Mouse (Mus musculus): ENCODE results near the gene Mvk. TPM values are rescaled to one million over a fixed set of nuclear protein-coding genes. Genes with fewer than 3 reads are reported as not detected.

Mvk gene
- total RNA-seq, 2 experiments from 2014 or later, result not detected

DNA sequence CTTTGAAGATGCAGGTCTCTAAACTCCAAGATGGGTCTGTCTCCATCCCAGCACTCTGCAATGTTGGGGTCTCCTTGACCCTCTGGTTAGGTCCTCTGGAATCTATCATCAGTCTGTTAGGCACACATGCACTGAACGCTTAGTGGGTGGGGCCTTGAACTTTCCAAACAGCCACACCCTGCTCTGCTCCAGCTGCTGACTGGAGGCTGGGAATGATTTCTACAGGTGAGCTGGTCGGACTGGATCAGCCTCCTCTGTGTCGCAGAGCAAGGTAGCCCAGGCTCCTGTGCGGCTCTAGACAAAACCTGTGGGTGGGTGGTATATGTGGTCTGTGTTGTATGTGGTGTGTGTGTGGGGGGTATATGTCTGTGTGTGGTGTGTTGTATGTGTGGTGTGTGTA is 4.9 kb downstream of the Mvk start:
- no peak for ATAC-seq (replicated peaks; ENCODE audit: low FRiP score, poor library complexity, severe bottlenecking)

DNA sequence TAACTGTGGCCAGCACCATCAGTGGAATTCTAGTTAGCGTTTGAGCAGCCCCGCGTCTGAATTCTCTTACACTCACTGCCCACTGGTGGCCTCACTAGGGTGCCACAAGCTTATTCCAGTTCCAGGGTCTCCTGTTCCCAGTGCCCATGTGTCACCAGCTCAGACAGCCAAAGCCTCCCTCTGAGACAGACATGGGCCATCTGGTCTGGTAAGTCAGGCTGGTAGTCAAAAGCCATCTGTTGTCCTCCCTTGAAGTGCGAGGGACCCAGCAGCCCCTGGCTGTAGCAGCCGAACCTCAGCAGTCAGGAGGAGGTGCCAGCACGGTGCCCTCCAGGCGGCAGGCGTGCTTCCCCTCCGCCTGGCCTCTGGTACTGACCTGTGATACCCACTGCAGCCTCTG is 12.2 kb downstream of the Mvk start:
- no peak for ATAC-seq (replicated peaks; ENCODE audit: low FRiP score, poor library complexity, severe bottlenecking)

GRCm38 (mm10) chr5:114456995-114457605 is 13.0 kb downstream of the Mvk start:
- no peak for ATAC-seq (replicated peaks; ENCODE audit: low FRiP score, poor library complexity, severe bottlenecking)

- peak; percentile 62 for ATAC-seq (replicated peaks; ENCODE audit: low FRiP score, poor library complexity, severe bottlenecking)
Observed at GRCm38 (mm10) chr5:114461238-114461637, 17.2 kb downstream of the Mvk start.

GRCm38 (mm10) chr5:114462067-114463040 is 18.3 kb downstream of the Mvk start:
- ATAC-seq (replicated peaks; ENCODE audit: low FRiP score, poor library complexity, severe bottlenecking), result no peak

DNA sequence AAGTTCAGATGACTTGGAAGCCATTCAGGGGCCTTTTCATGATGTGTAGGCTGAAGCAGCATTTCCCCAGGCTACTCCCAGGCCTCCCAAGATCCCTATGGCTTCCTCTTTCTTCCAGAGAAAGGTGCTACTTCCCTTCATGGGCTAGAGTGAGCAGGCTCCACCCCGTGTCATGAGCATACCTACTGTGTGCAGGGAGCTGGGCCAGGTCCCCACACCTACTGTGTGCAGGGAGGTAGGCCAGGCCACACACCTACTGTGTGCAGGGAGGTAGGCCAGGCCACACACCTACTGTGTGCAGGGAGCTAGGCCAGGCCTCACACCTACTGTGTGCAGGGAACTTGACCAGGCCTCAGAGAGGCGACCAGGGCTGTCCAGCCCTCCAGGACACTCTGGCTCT is 20.5 kb downstream of the Mvk start:
- no peak for ATAC-seq (replicated peaks; ENCODE audit: low FRiP score, poor library complexity, severe bottlenecking)

DNA sequence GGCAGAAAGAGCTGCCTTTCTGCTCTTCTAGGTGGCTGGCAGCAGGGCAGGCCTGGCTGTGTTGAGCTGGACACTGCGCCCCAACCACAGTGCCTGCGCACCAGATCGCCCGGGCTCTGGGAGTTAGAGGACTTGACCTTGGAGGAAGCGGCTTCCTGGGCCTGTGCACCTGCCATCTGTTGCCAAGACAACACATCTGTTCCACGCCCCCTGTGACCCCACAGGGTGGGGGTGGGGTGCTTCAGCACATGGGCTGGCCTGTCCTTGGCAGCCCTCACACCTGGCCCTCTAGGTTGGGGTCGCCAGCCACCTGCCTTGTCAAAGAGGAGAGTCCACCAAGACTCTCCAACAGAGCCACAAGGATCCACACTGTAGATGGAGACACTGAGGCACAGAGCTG is 21.6 kb downstream of the Mvk start:
- no peak for ATAC-seq (replicated peaks; ENCODE audit: low FRiP score, poor library complexity, severe bottlenecking)

- ATAC-seq (replicated peaks; ENCODE audit: low FRiP score, poor library complexity, severe bottlenecking), result no peak
Observed at GRCm38 (mm10) chr5:114467019-114467418, 22.9 kb downstream of the Mvk start.

- ATAC-seq (replicated peaks; ENCODE audit: low FRiP score, poor library complexity, severe bottlenecking), result no peak
Observed at GRCm38 (mm10) chr5:114467430-114467829, 23.4 kb downstream of the Mvk start.

GRCm38 (mm10) chr5:114468007-114468406 is 23.9 kb downstream of the Mvk start:
- no peak for ATAC-seq (replicated peaks; ENCODE audit: low FRiP score, poor library complexity, severe bottlenecking)

DNA sequence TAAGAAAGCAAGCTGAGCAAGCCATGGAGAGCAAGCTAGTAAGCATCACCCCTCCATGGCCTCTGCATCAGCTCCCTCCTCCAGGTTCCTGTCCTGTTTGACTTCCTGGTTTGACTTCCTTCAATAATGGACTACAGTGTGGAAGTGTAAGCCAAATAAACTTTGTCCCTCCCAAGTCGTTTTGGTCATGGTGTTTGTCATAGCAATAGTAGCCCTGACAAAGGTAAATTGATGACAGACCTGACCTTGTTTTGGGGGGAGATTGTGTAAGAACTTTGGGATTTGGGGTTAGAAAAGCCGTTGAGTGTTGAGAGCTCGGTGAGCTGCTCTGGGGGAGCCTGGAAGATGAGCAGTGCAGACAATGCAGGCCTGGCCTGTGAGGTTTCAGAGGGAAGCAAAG is 26.3 kb downstream of the Mvk start:
- ATAC-seq (replicated peaks; ENCODE audit: low FRiP score, poor library complexity, severe bottlenecking), result no peak

DNA sequence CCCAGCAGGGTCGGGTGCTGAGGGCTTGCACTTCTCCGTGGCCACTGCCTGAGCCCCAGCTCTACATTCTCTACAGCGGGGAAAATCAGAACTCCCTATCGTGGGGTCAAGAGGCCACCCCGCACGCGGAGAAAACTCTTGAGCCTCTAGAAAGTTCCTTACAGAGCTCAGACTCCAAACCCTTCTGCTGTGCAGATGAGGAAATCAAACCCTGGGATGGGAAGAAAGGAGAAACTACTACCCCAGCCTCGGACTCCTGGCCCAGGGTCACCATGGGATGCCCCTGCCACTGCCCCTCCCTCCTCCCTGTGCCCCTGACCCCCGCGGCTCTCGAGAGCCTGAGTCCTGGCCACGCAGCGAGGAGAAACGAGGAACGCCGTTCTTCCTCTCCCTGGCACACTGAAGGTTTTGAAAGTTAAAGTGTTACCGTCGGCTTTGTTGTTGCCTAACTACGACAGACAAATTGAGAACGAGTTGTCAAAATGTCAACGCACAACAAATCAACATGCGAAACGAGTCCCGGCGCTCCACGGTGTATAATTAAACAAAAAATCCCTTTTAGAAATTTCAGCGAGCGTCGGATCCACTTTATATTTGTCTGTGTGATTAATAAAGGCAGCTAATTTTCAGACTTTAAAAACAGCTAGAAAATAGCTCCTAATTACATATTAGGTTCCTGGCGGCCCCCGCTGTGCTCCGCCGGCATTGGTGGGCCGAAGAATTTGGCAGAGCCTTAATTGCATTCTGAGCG is 30.8 kb downstream of the Mvk start:
- no peak for ATAC-seq (replicated peaks; ENCODE audit: low FRiP score, poor library complexity, severe bottlenecking)

DNA sequence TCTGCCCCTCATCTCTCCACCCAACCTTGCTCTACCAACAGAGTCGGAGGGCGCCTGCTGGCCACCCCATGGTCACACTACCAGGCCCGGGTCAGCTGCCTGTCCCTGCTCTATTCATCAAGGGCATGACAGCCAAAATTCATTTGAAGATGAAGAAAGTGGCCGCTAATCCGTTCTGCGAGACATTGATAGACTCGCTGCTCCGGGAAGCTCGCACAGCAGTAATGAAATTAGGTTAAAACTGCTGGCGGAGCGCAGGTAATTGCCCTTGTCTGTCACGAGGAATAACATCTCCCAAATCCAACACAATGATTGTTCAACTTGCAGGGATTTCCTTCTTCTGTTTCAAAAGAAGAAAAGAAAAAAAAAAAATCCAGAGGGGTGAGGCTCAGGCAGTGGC is 34.2 kb downstream of the Mvk start:
- ATAC-seq (replicated peaks; ENCODE audit: low FRiP score, poor library complexity, severe bottlenecking), result no peak

- ATAC-seq (replicated peaks; ENCODE audit: low FRiP score, poor library complexity, severe bottlenecking), result no peak
Observed at GRCm38 (mm10) chr5:114482587-114483011, 38.5 kb downstream of the Mvk start.

GRCm38 (mm10) chr5:114485685-114486084 is 41.6 kb downstream of the Mvk start:
- ATAC-seq (replicated peaks; ENCODE audit: low FRiP score, poor library complexity, severe bottlenecking), result no peak

DNA sequence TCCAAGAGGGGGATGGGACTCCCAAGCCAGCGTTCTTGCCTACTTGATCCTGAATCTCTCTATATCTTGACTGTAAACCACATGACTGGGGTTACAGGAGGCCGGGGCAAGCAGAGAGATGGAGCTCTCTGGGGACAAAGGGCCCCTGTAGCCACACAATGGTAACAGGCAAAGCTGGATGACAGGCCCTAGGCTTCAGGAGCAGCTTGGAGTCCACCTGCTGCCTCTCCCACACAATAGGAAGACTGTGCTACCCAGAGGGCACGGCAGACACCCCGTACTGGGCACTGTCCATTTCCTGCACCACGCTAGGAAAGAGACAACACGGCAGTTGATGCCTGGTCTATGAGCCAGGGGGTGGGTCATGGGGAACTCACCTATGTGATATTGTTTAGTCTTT is 45.5 kb downstream of the Mvk start:
- ATAC-seq (replicated peaks; ENCODE audit: low FRiP score, poor library complexity, severe bottlenecking), result no peak

GRCm38 (mm10) chr5:114490241-114490640 is 46.2 kb downstream of the Mvk start:
- ATAC-seq (replicated peaks; ENCODE audit: low FRiP score, poor library complexity, severe bottlenecking), result no peak

GRCm38 (mm10) chr5:114494761-114495160 is 50.7 kb downstream of the Mvk start:
- ATAC-seq (replicated peaks; ENCODE audit: low FRiP score, poor library complexity, severe bottlenecking), result no peak

GRCm38 (mm10) chr5:114501252-114501651 is 57.2 kb downstream of the Mvk start:
- no peak for ATAC-seq (replicated peaks; ENCODE audit: low FRiP score, poor library complexity, severe bottlenecking)

- no peak for ATAC-seq (replicated peaks; ENCODE audit: low FRiP score, poor library complexity, severe bottlenecking)
Observed at GRCm38 (mm10) chr5:114504826-114505225, 60.8 kb downstream of the Mvk start.
